ENCODE assay signal across 22 mouse cellular contexts in the genomic region with DNA sequence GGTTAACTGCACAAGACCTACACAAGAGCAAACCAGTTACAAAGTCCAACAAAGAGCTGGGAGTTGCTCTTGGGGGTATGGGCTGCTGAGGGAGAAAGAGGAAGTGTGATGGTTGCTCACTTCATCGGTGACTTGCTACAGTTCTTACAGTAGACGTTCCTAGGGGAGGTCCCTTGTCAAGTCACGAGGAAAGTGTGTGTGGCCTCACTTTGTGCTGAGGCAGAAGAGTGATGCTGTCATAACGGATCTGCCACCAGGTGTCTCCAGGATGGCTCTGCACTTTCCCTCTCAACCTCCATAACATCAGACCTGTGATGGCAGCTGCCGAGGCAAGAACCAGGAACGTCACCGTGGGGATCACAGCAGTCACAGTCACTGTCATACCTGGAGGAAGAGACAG. TPM values are rescaled to one million over a fixed set of nuclear protein-coding genes. Genes with fewer than 3 reads are reported as not detected.
DNase-seq lines count a peak whose midpoint lies in the region; ATAC-seq and TF ChIP-seq lines count a peak whose summit lies in the region.
"Had no signal": no experiment of that assay in that cellular context is flagged by ENCODE, and none has a peak within 500 bp of the region (broad histone marks: within the 10 kb centered on the region; RNA-seq: fewer than 3 reads in every experiment).

No protein-coding gene starts in this region.

- no peaks in the 10 kb centered on the region for H3K4me1 ChIP-seq in stomach, postnatal 0 days (replicated peaks; ENCODE audit: control insufficient read depth, insufficient read depth)
- H3K4me1 ChIP-seq: neural tube, embryonic 12.5 days had no signal

- no peak overlapping the region for H3K9ac ChIP-seq in stomach, postnatal 0 days (ENCODE audit: low read length)
- H3K9ac ChIP-seq: heart, embryonic 13.5 days; neural tube, embryonic 12.5 days had no signal

- H3K36me3 ChIP-seq in stomach, postnatal 0 days (ENCODE audit: control insufficient read depth, insufficient read depth, low read length), result no peaks in the 10 kb centered on the region
- H3K36me3 ChIP-seq: G1E; heart, embryonic 13.5 days; neural tube, embryonic 12.5 days had no signal

- 75% methylated on average over 7 of the region's 7 CpGs for WGBS in stomach, postnatal 0 days

- H3K4me3 ChIP-seq in layer of hippocampus, adult 2 months, result no peak overlapping the region
- H3K4me3 ChIP-seq in stomach, postnatal 0 days (ENCODE audit: low read depth, low read length), result no peak overlapping the region
- H3K4me3 ChIP-seq: heart, embryonic 13.5 days; neural tube, embryonic 12.5 days had no signal

- no peaks in the 10 kb centered on the region for H3K27me3 ChIP-seq in stomach, postnatal 0 days (ENCODE audit: control insufficient read depth, insufficient read depth, low read length)
- H3K27me3 ChIP-seq: neural tube, embryonic 12.5 days had no signal

- no peak for ATAC-seq in CD4-positive, CD25-positive, alpha-beta regulatory T cell, adult 4 months
- no peak for ATAC-seq in stomach, postnatal 0 days (ENCODE audit: low FRiP score, low TSS enrichment)
- ATAC-seq: forebrain, embryonic 16.5 days; midbrain, embryonic 16.5 days had no signal

- no peak for TF ChIP-seq EP300 in stomach, postnatal 0 days (optimal IDR thresholded peaks at IDR 0.05)

- H3K9me3 ChIP-seq in stomach, postnatal 0 days (ENCODE audit: control insufficient read depth, low read length), result no peaks in the 10 kb centered on the region
- H3K9me3 ChIP-seq: G1E; heart, embryonic 13.5 days; neural tube, embryonic 12.5 days had no signal

- H3K27ac ChIP-seq in layer of hippocampus, adult 2 months, result no peak overlapping the region
- H3K27ac ChIP-seq in stomach, postnatal 0 days (replicated peaks), result no peak overlapping the region
- H3K27ac ChIP-seq: heart, embryonic 13.5 days; neural tube, embryonic 12.5 days had no signal

- H3K4me2 ChIP-seq in stomach, postnatal 0 days (replicated peaks; ENCODE audit: low read depth), result no peak overlapping the region
- H3K4me2 ChIP-seq: heart, embryonic 13.5 days; neural tube, embryonic 12.5 days had no signal

- peak; percentile 39 for DNase-seq in CD4-positive, CD25-positive, alpha-beta regulatory T cell, adult 2 months (ENCODE audit: low read depth, low spot score)
- DNase-seq in layer of hippocampus, adult 2 months (ENCODE audit: low spot score in 2 of 2), result no peak
- no peak for DNase-seq in layer of hippocampus, postnatal 10 days (ENCODE audit: low spot score in 2 of 2)
- DNase-seq in thymus, postnatal 4 days, result peak; percentile 17
- DNase-seq in thymus, postnatal 25 days, result no peak
- no peak for DNase-seq in stomach, postnatal 0 days (ENCODE audit: low spot score)
- DNase-seq in embryo, embryonic 9.5 days (ENCODE audit: extremely low spot score), result no peak
- DNase-seq: adrenal gland, postnatal 14 days; cerebellum, adult 9-11 months; gastrocnemius, postnatal 25 days; kidney, postnatal 10 days; left cerebral cortex, postnatal 4 days; thymus, postnatal 14 days had no signal

- peak; percentile 34 for TF ChIP-seq CTCF in layer of hippocampus, adult 2 months (conservative IDR thresholded peaks at IDR 0.05)
- peak; percentile 41; the same call in 1 of the 2 replicates for TF ChIP-seq CTCF in stomach, postnatal 0 days (IDR thresholded peaks at IDR 0.05; ENCODE audit: low read depth)

RNA-seq across cellular contexts. Expression of a gene that starts 13.9 kb away (rescaled TPM):
- under 1 TPM in 1 of 2 experiments, not detected in 1; 0.15 TPM for polyA plus RNA-seq in CD4-positive, CD25-positive, alpha-beta regulatory T cell, adult 4 months (2017; shearing (Covaris generic))
- total RNA-seq in layer of hippocampus, adult 2 months (2021), result 1 to 10 TPM in 1 of 2 experiments, under 1 TPM in 1; 0.69 to 1.0 TPM
- under 1 TPM; 0.38 to 0.59 TPM for total RNA-seq in layer of hippocampus, postnatal 10 days (2021)
- polyA plus RNA-seq in stomach, postnatal 0 days (2015; fragmentation: Nextera tagmentation; extraction: Ambion mirVana), result 0.08 TPM in 2 replicates
- total RNA-seq: adrenal gland, postnatal 14 days; hematopoietic stem cell, adult 5-6 weeks had no signal
- polyA plus RNA-seq: forebrain, embryonic 16.5 days; G1E; heart, embryonic 13.5 days; intestine, embryonic 14.5 days; neural tube, embryonic 12.5 days; stomach, embryonic 14.5 days had no signal

RNA-seq across cellular contexts. Expression of a gene that starts 24.6 kb away (rescaled TPM):
- 10 to 100 TPM; 66.4 to 83.1 TPM for polyA plus RNA-seq in CD4-positive, CD25-positive, alpha-beta regulatory T cell, adult 4 months (2017; shearing (Covaris generic))
- 10 to 100 TPM; 33.6 to 42.2 TPM for total RNA-seq in layer of hippocampus, adult 2 months (2021)
- 10 to 100 TPM; 27.3 to 29.9 TPM for total RNA-seq in layer of hippocampus, postnatal 10 days (2021)
- 62.7 and 63.2 TPM in 2 replicates for polyA plus RNA-seq in stomach, postnatal 0 days (2015; fragmentation: Nextera tagmentation; extraction: Ambion mirVana)

RNA-seq across cellular contexts. Expression of a gene that starts 46.6 kb away (rescaled TPM):
- polyA plus RNA-seq in CD4-positive, CD25-positive, alpha-beta regulatory T cell, adult 4 months (2017; shearing (Covaris generic)), result not detected
- total RNA-seq in layer of hippocampus, adult 2 months (2021), result under 1 TPM in 1 of 2 experiments, not detected in 1; 0.15 TPM
- total RNA-seq in layer of hippocampus, postnatal 10 days (2021), result under 1 TPM; 0.13 to 0.48 TPM
- polyA plus RNA-seq in stomach, postnatal 0 days (2015; fragmentation: Nextera tagmentation; extraction: Ambion mirVana), result 0.16 and 0.23 TPM in 2 replicates
- total RNA-seq: hematopoietic stem cell, adult 5-6 weeks; left cerebral cortex, postnatal 4 days had no signal
- polyA plus RNA-seq: forebrain, embryonic 16.5 days; G1E; heart, embryonic 13.5 days; intestine, embryonic 14.5 days; neural tube, embryonic 12.5 days had no signal

Comparison
In these comparisons a context has a peak if more than half of its experiments do, and no peak if none do; other contexts are left out.
1. DNase-seq: peak in CD4-positive, CD25-positive, alpha-beta regulatory T cell, adult 2 months (single experiment) and thymus, postnatal 4 days (single experiment); none in layer of hippocampus, adult 2 months (0 of 2), layer of hippocampus, postnatal 10 days (0 of 2), thymus, postnatal 25 days (single experiment), stomach, postnatal 0 days (single experiment) and embryo, embryonic 9.5 days (single experiment).